Mouse (Mus musculus): ENCODE data around the gene Itga5. TPM values are rescaled to one million over a fixed set of nuclear protein-coding genes. Genes with fewer than 3 reads are reported as not detected.

Gene Itga5
- total and polyA plus RNA-seq, 3 experiments: 0.17 to 1.8 (median 0.28) TPM

GRCm38 (mm10) chr15:103315011-103315502 lies 51.5 kb downstream of the Itga5 start:
- in situ Hi-C loops (cut with MboI; ENCODE audit: low pct_ligation_motif_present, low pct_unique_long_range_greater_than_20kb, low sequenced_read_pairs) (loop anchor here (5.0 to 10.0 kb wide), 2 partner anchors 33 to 330 kb away; no protein-coding TSS in a partner anchor), dilution Hi-C loops (cut with MboI; ENCODE audit: extremely low pct_ligation_motif_present, extremely low pct_unique_long_range_greater_than_20kb, low sequenced_read_pairs) (no loop called here)
- no peak overlapping the region for H3K4me2 ChIP-seq (ENCODE audit: insufficient read depth, low read depth, poor library complexity, severe bottlenecking)
- H3K36me3 ChIP-seq (replicated peaks in 1 of 2; ENCODE audit: control insufficient read depth in 1 of 2, insufficient read depth in 1 of 2, low read length in 1 of 2): peaks cover 10 to 65% of the 10 kb centered on the region in 2 experiments
- no peak for TF ChIP-seq CHD2 (IDR thresholded peaks at IDR 0.05; ENCODE audit: low read length)
- TF ChIP-seq CTCF (conservative IDR thresholded peaks at IDR 0.05 in 1 of 2, IDR thresholded peaks at IDR 0.05 in 1 of 2; ENCODE audit: low read depth in 2 of 2, low read length in 2 of 2): peak in 1 of 2 experiments; percentile 42; a peak in 2 of 4 replicates
- no peaks in the 10 kb centered on the region for H3K27me3 ChIP-seq (replicated peaks)
- H3K27ac ChIP-seq (ENCODE audit: insufficient read depth, low read depth): no peak overlapping the region
- no peaks in the 10 kb centered on the region for H3K9me3 ChIP-seq (replicated peaks; ENCODE audit: low read length)
- H3K4me1 ChIP-seq (ENCODE audit: control insufficient read depth in 1 of 2, insufficient read depth in 2 of 2): peaks cover 2 to 28% of the 10 kb centered on the region in 2 experiments; a peak in 3 of 4 replicates
- no peaks in the 10 kb centered on the region for H3K79me2 ChIP-seq (replicated peaks; ENCODE audit: control insufficient read depth, extremely low read depth, insufficient read depth, poor library complexity, severe bottlenecking)
- H3K4me3 ChIP-seq (replicated peaks in 1 of 3; ENCODE audit: low read depth in 2 of 3, low read length in 2 of 3, poor library complexity in 1 of 3): no peak overlapping the region
- no peak for DNase-seq (ENCODE audit: extremely low read depth)
- no peak overlapping the region for H3K9ac ChIP-seq (ENCODE audit: insufficient read depth, low read depth)

DNA sequence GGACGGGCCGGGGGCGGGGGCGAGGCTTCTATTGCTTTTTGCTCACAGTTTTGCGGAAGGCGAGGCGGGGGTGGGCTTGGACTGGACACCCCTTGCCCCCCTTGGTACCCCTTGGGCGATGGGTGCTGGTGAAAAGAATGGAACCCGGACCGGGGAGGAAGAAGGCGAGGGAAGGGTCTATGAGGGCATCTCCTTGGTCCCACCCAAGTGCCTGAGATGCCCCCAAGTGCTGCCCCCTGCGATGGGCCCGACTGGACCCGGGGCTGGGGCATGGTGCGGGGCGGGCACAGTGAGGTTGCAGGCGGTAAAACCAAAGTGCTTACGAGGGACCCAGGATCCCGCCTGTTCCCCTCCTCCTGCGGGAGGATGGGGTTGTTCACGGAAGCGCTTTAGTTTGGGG lies 52.4 kb downstream of the Itga5 start:
- no peak overlapping the region for H3K27ac ChIP-seq (ENCODE audit: insufficient read depth, low read depth)
- dilution Hi-C loops (cut with MboI; ENCODE audit: extremely low pct_ligation_motif_present, extremely low pct_unique_long_range_greater_than_20kb, low sequenced_read_pairs) (no loop called here), in situ Hi-C loops (cut with MboI; ENCODE audit: low pct_ligation_motif_present, low pct_unique_long_range_greater_than_20kb, low sequenced_read_pairs) (loop anchor here (10.0 kb wide), 1 partner anchor 329 kb away; no protein-coding TSS in a partner anchor)
- H3K9ac ChIP-seq (ENCODE audit: insufficient read depth, low read depth): no peak overlapping the region
- H3K36me3 ChIP-seq (replicated peaks in 1 of 2; ENCODE audit: control insufficient read depth in 1 of 2, insufficient read depth in 1 of 2, low read length in 1 of 2): peaks cover 10 to 60% of the 10 kb centered on the region in 2 experiments
- H3K9me3 ChIP-seq (replicated peaks; ENCODE audit: low read length): no peaks in the 10 kb centered on the region
- H3K4me2 ChIP-seq (ENCODE audit: insufficient read depth, low read depth, poor library complexity, severe bottlenecking): no peak overlapping the region
- H3K79me2 ChIP-seq (replicated peaks; ENCODE audit: control insufficient read depth, extremely low read depth, insufficient read depth, poor library complexity, severe bottlenecking): no peaks in the 10 kb centered on the region
- H3K27me3 ChIP-seq (replicated peaks): no peaks in the 10 kb centered on the region
- no peak overlapping the region for H3K4me3 ChIP-seq (replicated peaks in 1 of 3; ENCODE audit: low read depth in 2 of 3, low read length in 2 of 3, poor library complexity in 1 of 3)
- peaks cover 3 to 36% of the 10 kb centered on the region in 2 experiments; a peak in 3 of 4 replicates for H3K4me1 ChIP-seq (ENCODE audit: control insufficient read depth in 1 of 2, insufficient read depth in 2 of 2)
- TF ChIP-seq CTCF (conservative IDR thresholded peaks at IDR 0.05 in 1 of 2, IDR thresholded peaks at IDR 0.05 in 1 of 2; ENCODE audit: low read depth in 2 of 2, low read length in 2 of 2) (no peak), TBP (conservative IDR thresholded peaks at IDR 0.05; ENCODE audit: low read depth, low read length) (no peak), SMC3 (IDR thresholded peaks at IDR 0.05; ENCODE audit: low read depth, low read length) (no peak), UBTF (IDR thresholded peaks at IDR 0.05; ENCODE audit: low read depth, low read length) (no peak), CHD1 (IDR thresholded peaks at IDR 0.05; ENCODE audit: low read depth, low read length) (no peak), ZC3H11A (IDR thresholded peaks at IDR 0.05; ENCODE audit: low read depth, low read length) (no peak), RCOR1 (conservative IDR thresholded peaks at IDR 0.05; ENCODE audit: low read depth, low read length) (no peak), GABPA (IDR thresholded peaks at IDR 0.05; ENCODE audit: insufficient replicate concordance, low read depth, low read length) (no peak), NELFE (IDR thresholded peaks at IDR 0.05; ENCODE audit: low read depth, low read length) (no peak), MEF2A (IDR thresholded peaks at IDR 0.05; ENCODE audit: borderline replicate concordance, low read depth, low read length) (no peak), ETS1 (conservative IDR thresholded peaks at IDR 0.05; ENCODE audit: low read depth, low read length) (no peak), MAX (IDR thresholded peaks at IDR 0.05; ENCODE audit: low read length) (no peak), E2F4 (IDR thresholded peaks at IDR 0.05; ENCODE audit: insufficient replicate concordance, low read depth, low read length) (no peak), PAX5 (IDR thresholded peaks at IDR 0.05; ENCODE audit: low read length) (no peak), SIN3A (IDR thresholded peaks at IDR 0.05; ENCODE audit: low read length) (no peak), MYC (IDR thresholded peaks at IDR 0.05; ENCODE audit: low read depth, low read length) (no peak), ZNF384 (IDR thresholded peaks at IDR 0.05; ENCODE audit: low read depth, low read length) (no peak), USF1 (IDR thresholded peaks at IDR 0.05; ENCODE audit: low read depth, low read length) (no peak)
- DNase-seq (ENCODE audit: extremely low read depth): no peak
